Mouse (Mus musculus): ENCODE results near the gene Fam83b. TPM values are rescaled to one million over a fixed set of nuclear protein-coding genes. Genes with fewer than 3 reads are reported as not detected.

Fam83b gene
- polyA plus RNA-seq, 1 experiment from 2014 or later = 0.10 TPM

DNA sequence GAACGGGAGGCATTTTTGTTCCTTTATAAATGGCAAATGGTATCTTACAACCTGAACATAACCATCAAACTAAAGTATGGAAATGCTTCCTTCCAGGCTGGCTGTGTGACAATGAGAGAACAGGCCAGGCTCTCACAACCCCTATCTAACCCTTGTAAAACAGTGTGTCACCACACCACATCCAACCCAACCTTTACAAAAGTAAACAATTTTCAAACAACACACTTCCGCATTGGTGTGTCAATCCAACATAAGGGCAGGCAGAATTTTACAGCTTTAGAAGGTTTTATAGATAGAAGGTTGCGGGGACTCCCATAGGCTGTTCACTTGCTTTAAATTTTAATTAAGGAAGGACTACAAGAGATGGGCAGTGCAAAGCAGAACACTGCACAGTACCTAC lies 77.2 kb downstream of the Fam83b start:
- WGBS = 92% methylated on average over 3 of the region's 3 CpGs
- no peaks in the 10 kb centered on the region for H3K36me3 ChIP-seq

DNA sequence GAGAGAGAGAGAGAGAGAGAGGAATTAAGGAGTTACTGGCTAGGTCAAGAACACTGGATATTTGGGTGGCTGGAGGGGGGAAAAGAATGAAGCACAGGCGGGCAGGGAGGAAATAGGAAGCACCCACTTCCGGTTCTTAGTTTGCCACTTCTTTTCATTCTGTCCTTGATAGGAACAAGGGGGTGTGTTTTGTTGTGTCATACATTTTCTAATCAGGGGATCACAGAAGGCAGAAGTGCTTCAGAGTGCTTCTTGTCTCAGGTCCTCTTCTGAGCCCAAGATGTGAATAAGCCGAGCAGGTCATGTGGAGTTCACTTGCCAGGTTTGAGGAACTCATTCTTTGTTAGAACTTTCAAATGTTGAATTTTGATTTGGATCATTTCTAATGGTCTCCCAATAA lies 86.8 kb downstream of the Fam83b start:
- Histone ChIP-seq H3K27ac (no peak overlapping the region), H3K27me3 (ENCODE audit: insufficient read depth, poor library complexity, severe bottlenecking) (no peaks in the 10 kb centered on the region), H3K36me3 (no peaks in the 10 kb centered on the region), H3K9me3 (no peaks in the 10 kb centered on the region), H3K4me3 (no peak overlapping the region), H3K4me1 (replicated peaks) (no peaks in the 10 kb centered on the region)
- WGBS = 88% methylated on average over 3 of the region's 3 CpGs
- no peak for DNase-seq (ENCODE audit: low spot score)

More for the DNA sequence above, 77.2 kb downstream of the Fam83b start:
- DNase-seq (ENCODE audit: low spot score) = no peak
- H3K4me3 ChIP-seq = no peak overlapping the region
- H3K27ac ChIP-seq = no peak overlapping the region
- no peaks in the 10 kb centered on the region; the same call in none of the 2 replicates for H3K9me3 ChIP-seq
- no peaks in the 10 kb centered on the region for H3K4me1 ChIP-seq (replicated peaks)
- no peaks in the 10 kb centered on the region for H3K27me3 ChIP-seq (ENCODE audit: insufficient read depth, poor library complexity, severe bottlenecking)

DNA sequence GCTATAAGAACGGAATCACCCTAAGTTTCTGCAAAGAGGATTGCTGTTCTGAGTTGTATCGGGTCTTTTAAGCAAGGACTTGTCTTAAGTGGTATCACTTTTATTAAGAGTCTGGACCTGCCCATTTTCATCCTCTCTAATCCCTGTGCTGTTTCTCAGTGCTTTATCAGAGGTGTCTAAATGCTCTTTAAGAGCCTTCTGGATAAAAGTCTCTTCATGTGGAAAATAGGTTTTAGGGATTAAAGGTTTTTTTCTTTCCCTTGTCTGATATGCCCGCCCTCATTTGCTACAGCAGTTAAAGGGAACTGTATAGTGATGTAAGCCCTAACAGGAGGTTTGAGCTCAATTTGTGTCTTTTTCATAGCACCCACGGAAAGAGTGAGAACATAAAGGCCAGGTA lies 97.4 kb downstream of the Fam83b start:
- DNase-seq (ENCODE audit: low spot score) = no peak
- WGBS = 82% methylated on average over 4 of the region's 4 CpGs
- Histone ChIP-seq H3K27ac (no peak overlapping the region), H3K36me3 (no peaks in the 10 kb centered on the region), H3K9me3 (no peaks in the 10 kb centered on the region), H3K4me3 (no peak overlapping the region), H3K27me3 (ENCODE audit: insufficient read depth, poor library complexity, severe bottlenecking) (no peaks in the 10 kb centered on the region), H3K4me1 (replicated peaks) (no peaks in the 10 kb centered on the region)

DNA sequence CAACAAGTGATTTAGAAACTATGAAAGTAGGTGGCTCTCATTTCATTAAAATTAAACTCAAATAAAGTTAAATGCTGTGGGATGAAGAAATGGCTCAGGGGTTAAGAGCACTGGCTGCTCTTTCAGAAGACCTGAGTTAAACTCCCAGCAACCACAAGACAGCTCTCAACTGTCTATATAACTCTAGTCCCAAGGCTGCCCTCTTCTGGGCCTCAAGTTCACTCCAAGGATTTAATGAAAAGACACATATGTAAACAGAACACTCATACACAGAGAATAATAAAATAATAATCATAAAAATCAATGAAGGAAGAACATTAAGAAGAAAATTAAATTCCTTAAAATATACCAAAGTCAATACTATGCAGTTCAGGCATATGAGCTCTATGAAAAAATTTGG lies 105.4 kb downstream of the Fam83b start:
- Histone ChIP-seq H3K9me3 (no peaks in the 10 kb centered on the region), H3K4me3 (no peak overlapping the region), H3K27ac (no peak overlapping the region), H3K27me3 (ENCODE audit: insufficient read depth, poor library complexity, severe bottlenecking) (no peaks in the 10 kb centered on the region), H3K36me3 (no peaks in the 10 kb centered on the region), H3K4me1 (replicated peaks) (no peaks in the 10 kb centered on the region)
- DNase-seq (ENCODE audit: low spot score) = no peak

DNA sequence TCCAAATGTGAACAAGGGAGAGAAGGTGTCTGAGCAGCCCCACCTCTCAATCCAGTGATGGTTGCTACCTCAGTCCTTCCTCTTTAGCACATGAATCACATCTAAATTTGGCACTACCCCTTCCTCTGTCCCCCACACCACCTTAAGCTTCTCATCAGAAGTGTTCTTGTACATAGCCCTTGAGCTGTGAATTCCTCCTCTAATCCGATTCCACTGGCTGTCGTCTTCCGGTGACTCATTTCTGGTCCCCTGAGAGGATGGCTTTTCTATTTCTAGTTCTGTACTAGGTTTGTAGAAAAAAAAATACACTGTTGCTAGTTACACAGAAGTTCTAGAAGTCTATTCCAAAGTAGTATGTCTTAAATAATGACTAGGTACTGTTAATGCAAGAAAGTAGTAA lies 111.2 kb downstream of the Fam83b start:
- H3K4me3 ChIP-seq = no peak overlapping the region
- DNase-seq (ENCODE audit: low spot score) = no peak
- 92% methylated on average over 3 of the region's 3 CpGs for WGBS

More for the DNA sequence above, 111.2 kb downstream of the Fam83b start:
- Histone ChIP-seq H3K9me3 (no peaks in the 10 kb centered on the region), H3K36me3 (no peaks in the 10 kb centered on the region), H3K4me1 (replicated peaks) (no peaks in the 10 kb centered on the region), H3K27ac (no peak overlapping the region), H3K27me3 (ENCODE audit: insufficient read depth, poor library complexity, severe bottlenecking) (no peaks in the 10 kb centered on the region)

Other genes starting within 250 kb of the Fam83b start
- 0.39 and 0.46 TPM in 2 replicates for gene Hcrtr2, start 243.3 kb downstream of the Fam83b start, polyA plus RNA-seq (2016; fragmentation: Nextera tagmentation; extraction: Ambion mirVana)